In the genomic region with DNA sequence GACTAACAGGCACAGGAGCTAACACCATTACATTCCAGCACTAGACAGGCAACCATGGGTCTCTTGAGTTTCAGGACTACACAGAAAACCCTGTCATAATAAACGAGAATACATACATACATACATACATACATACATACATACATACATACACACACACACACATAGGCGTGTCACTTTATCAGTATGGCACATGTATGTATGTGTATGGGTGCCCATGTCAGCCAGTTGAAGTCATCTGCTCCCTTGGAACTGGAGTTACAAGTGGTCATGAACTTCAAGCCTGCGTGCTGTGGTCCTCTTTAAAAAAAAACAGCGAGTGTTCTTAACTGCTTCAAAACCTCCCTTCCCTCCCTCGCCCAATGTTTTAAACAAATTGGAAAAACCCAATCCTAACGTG, we compare ENCODE assay signal across 8 mouse cellular contexts. TPM values are rescaled to one million over a fixed set of nuclear protein-coding genes. Genes with fewer than 3 reads are reported as not detected.
DNase-seq lines count a peak whose midpoint lies in the region; ATAC-seq and TF ChIP-seq lines count a peak whose summit lies in the region.

No protein-coding gene starts in this region.

- H3K9ac ChIP-seq in liver, embryonic 11.5 days (ENCODE audit: low read depth, low read length) = peak overlapping the region; percentile 99
- H3K9ac ChIP-seq in stomach, embryonic 15.5 days = peak overlapping the region; percentile 93; the same call in 1 of the 2 replicates

- peak overlapping the region; percentile 88 for H3K4me2 ChIP-seq in liver, embryonic 11.5 days
- H3K4me2 ChIP-seq in stomach, embryonic 15.5 days = peak overlapping the region; percentile 62

- peak overlapping the region; percentile 67 for H3K4me3 ChIP-seq in cerebellum, adult 2 months (replicated peaks; ENCODE audit: insufficient read depth, low read depth, low read length)
- H3K4me3 ChIP-seq in spleen, adult 2 months (ENCODE audit: extremely low read depth, insufficient read depth, insufficient read length) = peak overlapping the region; percentile 72
- peak overlapping the region; percentile 92 for H3K4me3 ChIP-seq in liver, embryonic 11.5 days (ENCODE audit: low read depth, low read length)
- H3K4me3 ChIP-seq in stomach, embryonic 15.5 days (replicated peaks) = peak overlapping the region; percentile 79

- no peak for TF ChIP-seq CTCF in cerebellum, adult 2 months (IDR thresholded peaks at IDR 0.05; ENCODE audit: borderline replicate concordance, insufficient read depth, low read depth, low read length)
- no peak for TF ChIP-seq CTCF in spleen, adult 2 months (IDR thresholded peaks at IDR 0.05; ENCODE audit: extremely low read depth, insufficient read depth, insufficient read length, insufficient replicate concordance)

- H3K27ac ChIP-seq in cerebellum, adult 2 months (ENCODE audit: insufficient read depth, low read length) = no peak overlapping the region; the same call in 1 of the 2 replicates
- H3K27ac ChIP-seq in spleen, adult 2 months (ENCODE audit: insufficient read depth, low read length) = peak overlapping the region; percentile 98
- peak overlapping the region; percentile 91 for H3K27ac ChIP-seq in liver, embryonic 11.5 days (ENCODE audit: low read depth, low read length)
- peak overlapping the region; percentile 88 for H3K27ac ChIP-seq in stomach, embryonic 15.5 days

- 25% methylated on average over 6 of the region's 6 CpGs for WGBS in cerebellum, adult 2 months
- 28% methylated on average over 6 of the region's 6 CpGs for WGBS in spleen, adult 2 months
- 27% methylated on average over 6 of the region's 6 CpGs for WGBS in liver, embryonic 11.5 days
- WGBS in stomach, embryonic 15.5 days = 25% methylated on average over 6 of the region's 6 CpGs

- H3K4me1 ChIP-seq in cerebellum, adult 2 months (ENCODE audit: control insufficient read depth, insufficient read depth, low read length) = no peaks in the 10 kb centered on the region
- no peaks in the 10 kb centered on the region; the same call in 1 of the 2 replicates for H3K4me1 ChIP-seq in spleen, adult 2 months (ENCODE audit: control insufficient read depth, insufficient read depth, insufficient read length)
- H3K4me1 ChIP-seq in liver, embryonic 11.5 days (replicated peaks; ENCODE audit: control insufficient read depth, insufficient read depth, low read length) = peaks cover 11% of the 10 kb centered on the region
- H3K4me1 ChIP-seq in stomach, embryonic 15.5 days = no peaks in the 10 kb centered on the region; the same call in 1 of the 2 replicates

- no peaks in the 10 kb centered on the region for H3K27me3 ChIP-seq in cerebellum, adult 2 months (ENCODE audit: control insufficient read depth, insufficient read depth, low read length)
- no peaks in the 10 kb centered on the region for H3K27me3 ChIP-seq in spleen, adult 2 months (ENCODE audit: control insufficient read depth, insufficient read depth, low read length)
- H3K27me3 ChIP-seq in liver, embryonic 11.5 days (replicated peaks; ENCODE audit: control insufficient read depth, insufficient read depth, low read length) = no peaks in the 10 kb centered on the region
- H3K27me3 ChIP-seq in stomach, embryonic 15.5 days (replicated peaks) = no peaks in the 10 kb centered on the region

- ATAC-seq in liver, embryonic 11.5 days (replicated peaks; ENCODE audit: low FRiP score) = peak; percentile 53
- no peak for ATAC-seq in stomach, embryonic 15.5 days (ENCODE audit: insufficient read depth, low FRiP score, low read depth)
- no peak; the same call in 1 of the 2 replicates for ATAC-seq in megakaryocyte progenitor cell, adult 5-6 weeks (replicated peaks; ENCODE audit: poor library complexity)

- H3K9me3 ChIP-seq in liver, embryonic 11.5 days (ENCODE audit: control insufficient read depth, low read length) = no peaks in the 10 kb centered on the region
- H3K9me3 ChIP-seq in stomach, embryonic 15.5 days = no peaks in the 10 kb centered on the region

- intact Hi-C loops in left cerebral cortex, postnatal 25 days (cut with DNase I) = loop anchor here (5.0 kb wide), 1 partner anchor 50 kb away; no protein-coding TSS in a partner anchor

- peaks cover 22% of the 10 kb centered on the region for H3K36me3 ChIP-seq in spleen, adult 2 months (ENCODE audit: control insufficient read depth, insufficient read depth, low read length)
- peaks cover 46% of the 10 kb centered on the region for H3K36me3 ChIP-seq in liver, embryonic 11.5 days (ENCODE audit: control insufficient read depth, insufficient read depth, low read length)
- H3K36me3 ChIP-seq in stomach, embryonic 15.5 days = peaks cover 49% of the 10 kb centered on the region

- no peak for TF ChIP-seq POLR2A in cerebellum, adult 2 months (IDR thresholded peaks at IDR 0.05; ENCODE audit: borderline replicate concordance, insufficient read depth, low read length)
- TF ChIP-seq POLR2A in spleen, adult 2 months (IDR thresholded peaks at IDR 0.05; ENCODE audit: low read depth, low read length) = no peak

- no peak for DNase-seq in cerebellum, adult 2 months
- no peak for DNase-seq in cerebellum, adult 11-12 months
- DNase-seq in spleen, adult 2 months (ENCODE audit: low read depth in 1 of 2, low spot score in 2 of 2) = no peak
- DNase-seq in spleen, postnatal 36 days (ENCODE audit: low spot score in 2 of 2) = no peak
- DNase-seq in liver, embryonic 11.5 days (ENCODE audit: low spot score) = no peak
- DNase-seq in left cerebral cortex, postnatal 25 days (ENCODE audit: low spot score in 2 of 2) = no peak

RNA-seq across cellular contexts. Expression of gene Exosc10, which starts 0.5 kb away (rescaled TPM):
- 47.1 and 52.9 TPM in 2 replicates for polyA plus RNA-seq in cerebellum, adult 2 months (2012; rRNA removed)
- polyA plus RNA-seq in spleen, adult 2 months (2012; rRNA removed) = 29.2 and 31.6 TPM in 2 replicates
- polyA plus RNA-seq in liver, embryonic 11.5 days (2014; fragmentation: Nextera tagmentation; extraction: Ambion mirVana) = 92.4 and 98.2 TPM in 2 replicates
- 68.1 and 78.7 TPM in 2 replicates for polyA plus RNA-seq in stomach, embryonic 15.5 days (2015; fragmentation: Nextera tagmentation; extraction: Ambion mirVana)
- 63.6 and 70.4 TPM in 2 replicates for total RNA-seq in megakaryocyte progenitor cell, adult 5-6 weeks (2015)
- total RNA-seq in megakaryocyte progenitor cell, adult 5-6 weeks (2017) = 57.9 and 59.4 TPM in 2 replicates
- total RNA-seq in left cerebral cortex, postnatal 25 days (2021) = 10 to 100 TPM; 44.3 to 47.1 TPM

RNA-seq across cellular contexts. Expression of gene Srm, which starts 33.5 kb away (rescaled TPM):
- 68.9 and 75.8 TPM in 2 replicates for polyA plus RNA-seq in cerebellum, adult 2 months (2012; rRNA removed)
- 55.7 and 80.0 TPM in 2 replicates for polyA plus RNA-seq in spleen, adult 2 months (2012; rRNA removed)
- polyA plus RNA-seq in liver, embryonic 11.5 days (2014; fragmentation: Nextera tagmentation; extraction: Ambion mirVana) = 510 and 529 TPM in 2 replicates
- 222 and 230 TPM in 2 replicates for polyA plus RNA-seq in stomach, embryonic 15.5 days (2015; fragmentation: Nextera tagmentation; extraction: Ambion mirVana)
- 228 and 250 TPM in 2 replicates for total RNA-seq in megakaryocyte progenitor cell, adult 5-6 weeks (2015)
- 55.7 and 60.8 TPM in 2 replicates for total RNA-seq in megakaryocyte progenitor cell, adult 5-6 weeks (2017)
- 10 to 100 TPM; 70.5 to 82.3 TPM for total RNA-seq in left cerebral cortex, postnatal 25 days (2021)

RNA-seq across cellular contexts. Expression of gene Masp2, which starts 44.6 kb away (rescaled TPM):
- polyA plus RNA-seq in cerebellum, adult 2 months (2012; rRNA removed) = 0.82 and 1.9 TPM in 2 replicates
- 0.26 and 1.3 TPM in 2 replicates for polyA plus RNA-seq in spleen, adult 2 months (2012; rRNA removed)
- polyA plus RNA-seq in liver, embryonic 11.5 days (2014; fragmentation: Nextera tagmentation; extraction: Ambion mirVana) = 5.0 and 6.8 TPM in 2 replicates
- polyA plus RNA-seq in stomach, embryonic 15.5 days (2015; fragmentation: Nextera tagmentation; extraction: Ambion mirVana) = 1.5 and 4.4 TPM in 2 replicates
- not detected in 2 replicates for total RNA-seq in megakaryocyte progenitor cell, adult 5-6 weeks (2015)
- total RNA-seq in megakaryocyte progenitor cell, adult 5-6 weeks (2017) = 0.04 TPM in 1 of 2 replicates, not detected in the other
- total RNA-seq in left cerebral cortex, postnatal 25 days (2021) = 1 to 10 TPM; 1.8 to 2.4 TPM

RNA-seq across cellular contexts. Expression of gene Angptl7, which starts 57.5 kb away (rescaled TPM):
- polyA plus RNA-seq in cerebellum, adult 2 months (2012; rRNA removed) = 0.10 and 0.13 TPM in 2 replicates
- 1.3 and 3.6 TPM in 2 replicates for polyA plus RNA-seq in spleen, adult 2 months (2012; rRNA removed)
- 0.92 and 0.96 TPM in 2 replicates for polyA plus RNA-seq in liver, embryonic 11.5 days (2014; fragmentation: Nextera tagmentation; extraction: Ambion mirVana)
- polyA plus RNA-seq in stomach, embryonic 15.5 days (2015; fragmentation: Nextera tagmentation; extraction: Ambion mirVana) = 4.9 and 5.9 TPM in 2 replicates
- total RNA-seq in megakaryocyte progenitor cell, adult 5-6 weeks (2015) = not detected in 2 replicates
- not detected in 2 replicates for total RNA-seq in megakaryocyte progenitor cell, adult 5-6 weeks (2017)
- under 1 TPM; 0.64 to 0.96 TPM for total RNA-seq in left cerebral cortex, postnatal 25 days (2021)
